Mouse (Mus musculus) intestine, embryonic 14.5 days (tissue): ENCODE data around the gene Mcam. TPM values are rescaled to one million over a fixed set of nuclear protein-coding genes. Genes with fewer than 3 reads are reported as not detected.

Experiments used
- ATAC-seq: fragments of 200-750 bp; cut with Nextera tagmentation; replicated peaks from 2 replicates; pipeline ENCODE4 v1.8.0; 2017; ENCODE audit warnings: low read depth, moderate number of reproducible peaks, moderate TSS enrichment, moderate library complexity; ENCODE audit not compliant: low FRiP score, low TSS enrichment
- DNase-seq: peaks from one replicate; pipeline ENCODE4 v3.0.0-alpha.2; 2018; ENCODE audit warnings: low spot score
- H3K27ac ChIP-seq: fragments of 300-500 bp; sonication (generic); 2 replicates; pipeline ENCODE4 v1.5.1; 2014; ENCODE audit warnings: low read depth, mild to moderate bottlenecking, control low read depth
- H3K27me3 ChIP-seq: fragments of 300-500 bp; sonication (generic); replicated peaks from 2 replicates; pipeline ENCODE4 v1.6.1; 2014; ENCODE audit warnings: low read length, control low read depth; ENCODE audit not compliant: control insufficient read depth, insufficient read depth
- H3K36me3 ChIP-seq: fragments of 300-500 bp; sonication (generic); 2 replicates; pipeline ENCODE4 v1.6.1; 2014; ENCODE audit warnings: low read length, control low read depth; ENCODE audit not compliant: control insufficient read depth, insufficient read depth
- H3K4me1 ChIP-seq: fragments of 300-500 bp; sonication (generic); replicated peaks from 2 replicates; pipeline ENCODE4 v1.6.1; 2014; ENCODE audit warnings: low read length, control low read depth, mixed read lengths; ENCODE audit not compliant: control insufficient read depth, insufficient read depth
- H3K4me2 ChIP-seq: fragments of 300-500 bp; sonication (generic); 2 replicates; pipeline ENCODE4 v1.6.1; 2014; ENCODE audit warnings: low read length
- H3K4me3 ChIP-seq: fragments of 300-500 bp; sonication (generic); 2 replicates; pipeline ENCODE4 v1.5.1; 2014; ENCODE audit warnings: low read depth, low read length, control low read depth, mixed read lengths
- H3K9ac ChIP-seq: fragments of 300-500 bp; sonication (generic); 2 replicates; pipeline ENCODE4 v1.6.1; 2014; ENCODE audit warnings: mild to moderate bottlenecking, low read length
- H3K9me3 ChIP-seq: fragments of 300-500 bp; sonication (generic); 2 replicates; pipeline ENCODE4 v1.6.1; 2016; ENCODE audit warnings: low read length, control low read depth; ENCODE audit not compliant: control insufficient read depth
- WGBS: fragments of 180-500 bp; shearing (Covaris S2); extraction: QIAGEN DNeasy Blood & Tissue Kit; methylation state at CpG from one replicate; pipeline ENCODE4 v1.1.7; 2014; 5-methylcytosine and 5-hydroxymethylcytosine counted together
- polyA plus RNA-seq: library from polyadenylated mRNA; unstranded; fragments of >200 nt; fragmentation: Nextera tagmentation; extraction: Ambion mirVana; gene quantifications from 2 replicates; pipeline ENCODE4 v1.2.1, GENCODE M21; 2014

The Mcam gene
- polyA plus RNA-seq, 1 experiment from 2014 or later: 49.7 TPM

GRCm38 (mm10) chr9:44115599-44115998 is 18.7 kb upstream of the Mcam start:
- no peak overlapping the region for H3K4me3 ChIP-seq
- ATAC-seq (no peak), DNase-seq (no peak)
- H3K4me1 ChIP-seq: no peaks in the 10 kb centered on the region
- WGBS: 88% methylated on average over 9 of the region's 9 CpGs
- no peak overlapping the region for H3K9ac ChIP-seq
- no peaks in the 10 kb centered on the region for H3K27me3 ChIP-seq
- H3K27ac ChIP-seq: no peak overlapping the region
- no peak overlapping the region for H3K4me2 ChIP-seq
- no peaks in the 10 kb centered on the region for H3K36me3 ChIP-seq
- no peaks in the 10 kb centered on the region for H3K9me3 ChIP-seq

- no peaks in the 10 kb centered on the region for H3K27me3 ChIP-seq
- no peaks in the 10 kb centered on the region for H3K9me3 ChIP-seq
- no peak overlapping the region for H3K4me3 ChIP-seq
- no peak for ATAC-seq
- H3K9ac ChIP-seq: no peak overlapping the region
- no peak overlapping the region for H3K27ac ChIP-seq
- no peaks in the 10 kb centered on the region for H3K36me3 ChIP-seq
- no peaks in the 10 kb centered on the region for H3K4me1 ChIP-seq
- H3K4me2 ChIP-seq: no peak overlapping the region
- no peak for DNase-seq
- WGBS: 89% methylated on average over 4 of the region's 4 CpGs
Observed at GRCm38 (mm10) chr9:44116182-44116581, 18.1 kb upstream of the Mcam start.

GRCm38 (mm10) chr9:44119011-44119410 is 15.3 kb upstream of the Mcam start:
- 59% methylated on average over 5 of the region's 5 CpGs for WGBS
- Histone ChIP-seq H3K4me2 (no peak overlapping the region), H3K9ac (no peak overlapping the region), H3K36me3 (no peaks in the 10 kb centered on the region), H3K4me1 (no peaks in the 10 kb centered on the region), H3K9me3 (no peaks in the 10 kb centered on the region), H3K27me3 (no peaks in the 10 kb centered on the region), H3K4me3 (no peak overlapping the region), H3K27ac (no peak overlapping the region)
- DNase-seq (no peak), ATAC-seq (no peak)

- WGBS: 60% methylated on average over 8 of the region's 8 CpGs
- DNase-seq: no peak
- Histone ChIP-seq H3K4me3 (no peak overlapping the region), H3K4me2 (no peak overlapping the region), H3K36me3 (no peaks in the 10 kb centered on the region), H3K27ac (no peak overlapping the region), H3K9ac (no peak overlapping the region), H3K9me3 (no peaks in the 10 kb centered on the region), H3K4me1 (no peaks in the 10 kb centered on the region), H3K27me3 (no peaks in the 10 kb centered on the region)
- ATAC-seq: no peak
Observed at GRCm38 (mm10) chr9:44119948-44120465, 14.3 kb upstream of the Mcam start.

- Histone ChIP-seq H3K9ac (no peak overlapping the region), H3K4me1 (peaks cover 8% of the 10 kb centered on the region), H3K4me2 (no peak overlapping the region), H3K27me3 (no peaks in the 10 kb centered on the region), H3K4me3 (no peak overlapping the region), H3K9me3 (no peaks in the 10 kb centered on the region), H3K27ac (no peak overlapping the region), H3K36me3 (no peaks in the 10 kb centered on the region)
- ATAC-seq: no peak
- no peak for DNase-seq
- WGBS: 67% methylated on average over 6 of the region's 6 CpGs
Observed at GRCm38 (mm10) chr9:44124317-44124716, 10.0 kb upstream of the Mcam start.

- Histone ChIP-seq H3K4me2 (no peak overlapping the region), H3K36me3 (no peaks in the 10 kb centered on the region), H3K27me3 (no peaks in the 10 kb centered on the region), H3K9ac (no peak overlapping the region), H3K4me3 (no peak overlapping the region), H3K9me3 (no peaks in the 10 kb centered on the region), H3K27ac (no peak overlapping the region), H3K4me1 (peaks cover 14% of the 10 kb centered on the region)
- DNase-seq (no peak), ATAC-seq (no peak)
- 66% methylated on average over 5 of the region's 5 CpGs for WGBS
Observed at GRCm38 (mm10) chr9:44125026-44125425, 9.2 kb upstream of the Mcam start.

- WGBS: 25% methylated on average over 18 of the region's 18 CpGs
- ATAC-seq: no peak
- peak; percentile 95 for DNase-seq
Observed at GRCm38 (mm10) chr9:44125546-44126428, 8.5 kb upstream of the Mcam start.

GRCm38 (mm10) chr9:44126746-44127145 is 7.5 kb upstream of the Mcam start:
- Histone ChIP-seq H3K4me1 (peaks cover 30% of the 10 kb centered on the region), H3K36me3 (no peaks in the 10 kb centered on the region), H3K9me3 (no peaks in the 10 kb centered on the region), H3K4me2 (no peak overlapping the region), H3K27ac (no peak overlapping the region), H3K9ac (no peak overlapping the region), H3K4me3 (no peak overlapping the region), H3K27me3 (no peaks in the 10 kb centered on the region)
- DNase-seq: no peak
- WGBS: 83% methylated on average over 3 of the region's 3 CpGs
- no peak for ATAC-seq

More at GRCm38 (mm10) chr9:44125546-44126428, 8.5 kb upstream of the Mcam start:
- H3K4me2 ChIP-seq: peak overlapping the region; percentile 33; the same call in 1 of the 2 replicates
- H3K9ac ChIP-seq: no peak overlapping the region
- H3K4me3 ChIP-seq: no peak overlapping the region
- H3K4me1 ChIP-seq: peaks cover 21% of the 10 kb centered on the region
- H3K9me3 ChIP-seq: no peaks in the 10 kb centered on the region
- H3K36me3 ChIP-seq: no peaks in the 10 kb centered on the region
- H3K27me3 ChIP-seq: no peaks in the 10 kb centered on the region
- no peak overlapping the region for H3K27ac ChIP-seq
